Mouse (Mus musculus) heart, postnatal 4 days (tissue): ENCODE measurements around the gene Tagln2. TPM values are rescaled to one million over a fixed set of nuclear protein-coding genes. Genes with fewer than 3 reads are reported as not detected.

Source experiments
- DNase-seq: peaks from one replicate; pipeline ENCODE4 v3.0.0; 2021
- total RNA-seq, 2 experiments: library from RNA; stranded (reverse); gene quantifications; 2 replicates each; pipeline ENCODE4 v1.2.3; 2021

The Tagln2 gene
- total RNA-seq: 100 to 1,000 TPM; 230 to 244 TPM

GRCm38 (mm10) chr1:172499765-172500441 lies at the start of gene Tagln2:
Tagln2 (plus strand) TSS chr1:172500047.
- DNase-seq: peak; percentile 93

- no peak for DNase-seq
Measured at GRCm38 (mm10) chr1:172450226-172450625, 49.6 kb upstream of the Tagln2 start.

GRCm38 (mm10) chr1:172450848-172451470 lies 48.9 kb upstream of the Tagln2 start:
- DNase-seq: no peak

- DNase-seq: no peak
Measured at GRCm38 (mm10) chr1:172452911-172453310, 46.9 kb upstream of the Tagln2 start.

GRCm38 (mm10) chr1:172453810-172454209 lies 46.0 kb upstream of the Tagln2 start:
- DNase-seq: no peak

GRCm38 (mm10) chr1:172455416-172455815 lies 44.4 kb upstream of the Tagln2 start:
- no peak for DNase-seq

- peak; percentile 19 for DNase-seq
Measured at GRCm38 (mm10) chr1:172456001-172456677, 43.7 kb upstream of the Tagln2 start.

GRCm38 (mm10) chr1:172457196-172457595 lies 42.7 kb upstream of the Tagln2 start:
- DNase-seq: no peak

GRCm38 (mm10) chr1:172458041-172458440 lies 41.8 kb upstream of the Tagln2 start:
- no peak for DNase-seq

GRCm38 (mm10) chr1:172461602-172462001 lies 38.2 kb upstream of the Tagln2 start:
- no peak for DNase-seq

- DNase-seq: no peak
Measured at GRCm38 (mm10) chr1:172462534-172462933, 37.3 kb upstream of the Tagln2 start.

- no peak for DNase-seq
Measured at GRCm38 (mm10) chr1:172463387-172464333, 36.2 kb upstream of the Tagln2 start.

- DNase-seq: no peak
Measured at GRCm38 (mm10) chr1:172468301-172468877, 31.5 kb upstream of the Tagln2 start.

GRCm38 (mm10) chr1:172469373-172469772 lies 30.5 kb upstream of the Tagln2 start:
- no peak for DNase-seq

- no peak for DNase-seq
Measured at GRCm38 (mm10) chr1:172469810-172470448, 29.9 kb upstream of the Tagln2 start.

- no peak for DNase-seq
Measured at GRCm38 (mm10) chr1:172472909-172473308, 26.9 kb upstream of the Tagln2 start.

GRCm38 (mm10) chr1:172474196-172474595 lies 25.7 kb upstream of the Tagln2 start:
- no peak for DNase-seq

GRCm38 (mm10) chr1:172475054-172475741 lies 24.6 kb upstream of the Tagln2 start, which contains the start of gene Slamf9:
Slamf9 (plus strand) TSS chr1:172475358.
- DNase-seq: no peak

GRCm38 (mm10) chr1:172478020-172478419 lies 21.8 kb upstream of the Tagln2 start:
- no peak for DNase-seq

- no peak for DNase-seq
Measured at GRCm38 (mm10) chr1:172480376-172480775, 19.5 kb upstream of the Tagln2 start.

GRCm38 (mm10) chr1:172481111-172481510 lies 18.7 kb upstream of the Tagln2 start:
- DNase-seq: no peak
